Mouse (Mus musculus): ENCODE results near the gene Gm37240. TPM values are rescaled to one million over a fixed set of nuclear protein-coding genes. Genes with fewer than 3 reads are reported as not detected.

Gene Gm37240
- polyA plus RNA-seq, 1 experiment from 2014 or later: 10.8 TPM

DNA sequence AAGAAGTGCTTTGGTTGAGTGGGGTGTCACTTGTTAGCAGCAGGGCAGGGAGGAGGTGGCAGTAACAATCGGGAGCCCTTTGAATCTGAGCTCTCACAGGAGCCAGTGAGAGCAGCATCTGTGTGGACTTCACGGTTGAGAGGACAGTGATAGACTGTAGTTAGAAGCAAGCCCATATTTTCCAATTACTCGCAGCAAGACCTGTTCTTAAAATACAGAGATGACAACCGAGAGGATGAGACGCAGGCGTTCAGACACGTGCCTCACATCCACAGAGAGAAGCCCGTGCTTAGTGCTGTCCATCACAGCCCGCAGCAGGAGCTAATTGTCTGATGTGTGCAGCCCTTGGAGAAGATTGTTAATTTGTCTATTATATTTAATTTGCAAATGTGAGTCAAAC, 465.9 kb downstream of the Gm37240 start:
- ATAC-seq: no peak

DNA sequence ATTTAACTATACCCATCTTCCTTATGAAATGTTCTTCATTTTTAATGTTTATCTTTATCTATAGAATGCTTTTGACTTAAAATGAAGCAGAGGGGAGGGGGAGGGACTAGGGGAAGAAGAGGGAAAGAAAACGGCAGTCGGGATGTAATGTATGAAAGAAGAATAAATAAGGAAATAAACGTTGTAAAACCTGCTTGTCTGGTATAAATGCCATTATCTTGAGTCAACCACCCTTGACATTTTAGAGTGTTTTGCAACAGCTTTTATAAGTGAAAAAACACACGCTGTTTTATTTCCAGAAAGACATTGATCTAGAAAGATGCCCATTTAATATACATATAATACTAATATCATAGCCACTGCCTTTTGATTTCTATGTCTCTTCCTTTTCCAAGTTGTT, 469.7 kb downstream of the Gm37240 start:
- H3K27me3 ChIP-seq: peaks cover 69% of the 10 kb centered on the region
- no peak for TF ChIP-seq CTCF (IDR thresholded peaks at IDR 0.05)
- ChIA-PET POLR2A (no interaction called here), CTCF (no interaction called here)
- ATAC-seq: no peak
- in situ Hi-C loops (cut with MboI; ENCODE audit: low pct_unique_long_range_greater_than_20kb): no loop called here
- no peak for DNase-seq (ENCODE audit: low read depth, low spot score)

More for the DNA sequence above, 465.9 kb downstream of the Gm37240 start:
- POLR2A ChIA-PET: no interaction called here
- TF ChIP-seq CTCF (IDR thresholded peaks at IDR 0.05): no peak
- H3K27me3 ChIP-seq: peaks cover 70% of the 10 kb centered on the region
- CTCF ChIA-PET: interaction anchor here (1.3 to 1.4 kb wide), 2 partner anchors 21 to 494 kb away, joined by 3 read pairs; no protein-coding TSS in a partner anchor
- DNase-seq (ENCODE audit: low read depth, low spot score): no peak
- in situ Hi-C loops (cut with MboI; ENCODE audit: low pct_unique_long_range_greater_than_20kb): no loop called here

DNA sequence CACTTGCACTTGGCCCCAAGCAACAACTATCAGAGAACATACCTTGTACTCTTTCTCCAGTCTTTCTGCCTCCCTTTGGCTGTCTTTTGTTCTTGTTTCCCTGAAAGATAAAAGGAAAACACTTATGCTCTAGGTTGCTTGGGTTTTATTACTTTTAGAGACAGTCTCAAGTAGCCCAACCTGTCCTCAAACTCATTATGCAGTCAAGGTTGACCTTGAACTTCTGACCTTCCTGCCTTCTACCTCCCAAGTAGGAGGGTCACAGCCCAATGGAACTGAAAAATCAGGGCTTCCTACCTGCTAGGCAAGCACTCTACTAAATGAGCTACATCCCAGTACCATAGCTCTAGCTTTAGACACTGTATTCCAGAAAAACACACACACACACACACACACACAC, 488.5 kb downstream of the Gm37240 start:
- H3K27me3 ChIP-seq: peaks cover 5% of the 10 kb centered on the region
- ATAC-seq: no peak
- no peak for DNase-seq (ENCODE audit: low read depth, low spot score)
- TF ChIP-seq CTCF (IDR thresholded peaks at IDR 0.05): no peak
- POLR2A ChIA-PET: no interaction called here
- CTCF ChIA-PET: interaction anchor here (1.2 kb wide), 1 partner anchor 16 kb away, joined by 3 read pairs; no protein-coding TSS in a partner anchor
- in situ Hi-C loops (cut with MboI; ENCODE audit: low pct_unique_long_range_greater_than_20kb): no loop called here

DNA sequence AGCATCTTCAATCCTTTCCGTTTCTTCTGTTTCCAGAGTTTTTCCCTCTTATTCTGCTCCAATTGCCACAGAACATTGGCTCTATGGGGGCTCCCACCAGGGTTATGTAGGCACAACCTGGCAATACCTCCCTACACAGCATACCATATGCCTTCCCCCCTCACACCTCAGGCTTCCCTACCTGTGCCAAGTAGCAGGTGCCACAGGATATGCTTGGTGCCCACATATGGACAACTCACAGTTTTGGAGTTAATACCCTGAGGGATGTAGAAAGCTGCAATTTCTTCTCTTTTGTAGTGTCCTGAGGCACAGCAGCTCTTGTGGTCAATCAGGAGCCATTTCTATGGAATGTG, 488.9 kb downstream of the Gm37240 start:
- no peak for DNase-seq (ENCODE audit: low read depth, low spot score)
- peaks cover 5% of the 10 kb centered on the region for H3K27me3 ChIP-seq
- ChIA-PET POLR2A (no interaction called here), CTCF (interaction anchor here (1.2 kb wide), 1 partner anchor 15 kb away, joined by 3 read pairs; no protein-coding TSS in a partner anchor)
- in situ Hi-C loops (cut with MboI; ENCODE audit: low pct_unique_long_range_greater_than_20kb): no loop called here
- no peak for ATAC-seq
- no peak for TF ChIP-seq CTCF (IDR thresholded peaks at IDR 0.05)

DNA sequence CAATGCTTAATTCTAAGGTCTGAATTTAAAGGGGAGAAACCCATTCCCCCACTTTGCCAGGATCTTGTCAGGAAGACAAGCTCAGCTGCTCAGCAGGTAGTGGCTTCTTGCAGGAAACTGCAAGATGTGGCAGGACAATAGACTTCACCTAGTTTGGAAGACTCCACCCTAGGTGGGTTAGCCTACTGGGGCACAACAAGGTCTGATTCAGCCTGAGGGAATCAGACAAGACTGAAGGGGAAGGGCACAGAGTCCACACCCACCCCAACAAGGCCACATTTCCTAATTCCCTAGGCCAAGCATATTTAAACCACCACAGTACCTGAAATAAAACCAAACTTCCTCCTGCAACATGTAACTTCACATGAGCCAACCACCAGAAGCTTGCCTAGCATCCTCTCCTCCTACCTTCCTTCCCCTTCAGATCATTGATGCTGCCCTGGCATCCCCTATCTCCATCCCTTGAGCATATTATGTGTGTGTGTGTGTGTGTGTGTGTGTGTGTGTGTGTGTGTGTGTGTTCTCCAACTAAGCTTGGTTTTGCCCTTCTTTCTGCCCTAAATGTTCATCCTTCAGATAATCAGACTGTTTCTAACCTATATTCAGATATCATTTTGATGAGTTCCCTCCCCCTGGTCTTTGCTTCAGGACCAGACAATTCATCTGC, 489.4 kb downstream of the Gm37240 start:
- no peak for TF ChIP-seq CTCF (IDR thresholded peaks at IDR 0.05)
- POLR2A ChIA-PET: no interaction called here
- ATAC-seq (no peak), DNase-seq (ENCODE audit: low read depth, low spot score) (no peak)
- in situ Hi-C loops (cut with MboI; ENCODE audit: low pct_unique_long_range_greater_than_20kb): no loop called here
- CTCF ChIA-PET: no interaction called here
- peaks cover 5% of the 10 kb centered on the region for H3K27me3 ChIP-seq

DNA sequence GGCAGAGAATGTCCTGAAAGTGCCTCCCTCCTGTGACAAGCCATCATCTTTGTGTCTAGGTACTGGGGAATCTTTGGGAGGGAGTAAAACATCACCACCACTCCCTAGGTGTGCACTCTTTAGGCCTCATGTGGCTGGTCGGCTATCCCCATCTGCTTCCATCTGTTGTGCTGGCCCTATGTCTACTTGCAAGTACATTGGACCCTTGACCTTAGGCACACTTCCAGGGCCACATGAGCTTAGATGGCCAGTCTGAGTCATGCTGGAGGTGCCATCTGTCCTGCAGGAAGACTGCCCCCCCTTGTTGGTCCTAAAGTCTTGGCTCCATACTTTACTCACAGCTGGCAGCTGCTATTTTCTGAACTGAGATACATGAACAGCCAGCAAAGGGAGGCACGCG, 493.9 kb downstream of the Gm37240 start:
- ChIA-PET CTCF (no interaction called here), POLR2A (no interaction called here)
- in situ Hi-C loops (cut with MboI; ENCODE audit: low pct_unique_long_range_greater_than_20kb): no loop called here
- DNase-seq (ENCODE audit: low read depth, low spot score): no peak
- no peak for ATAC-seq
- TF ChIP-seq CTCF (IDR thresholded peaks at IDR 0.05): no peak
- peaks cover 10% of the 10 kb centered on the region for H3K27me3 ChIP-seq

DNA sequence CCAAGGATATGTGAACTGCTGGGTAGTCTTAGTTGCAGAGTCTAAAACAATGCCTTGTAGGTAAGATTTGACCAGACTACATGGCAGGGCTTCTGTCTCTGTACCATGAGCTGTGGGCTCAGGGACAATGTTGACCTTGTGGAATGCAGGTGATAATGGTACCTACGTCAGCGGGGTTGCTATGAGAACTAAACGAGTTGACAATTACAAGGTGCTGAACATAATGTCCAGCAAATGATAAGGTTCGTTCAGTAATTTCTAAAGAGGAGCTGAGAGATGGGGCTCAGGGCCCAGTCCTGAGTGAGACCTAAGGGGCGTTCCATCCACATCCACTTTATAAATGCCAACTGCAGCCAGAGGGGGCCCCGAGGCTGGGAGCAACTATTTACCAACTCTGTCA, 495.6 kb downstream of the Gm37240 start:
- DNase-seq (ENCODE audit: low read depth, low spot score): no peak
- ChIA-PET CTCF (interaction anchor here (1.5 kb wide), 1 partner anchor 19 kb away, joined by 3 read pairs; no protein-coding TSS in a partner anchor), POLR2A (no interaction called here)
- no peak for TF ChIP-seq CTCF (IDR thresholded peaks at IDR 0.05)
- in situ Hi-C loops (cut with MboI; ENCODE audit: low pct_unique_long_range_greater_than_20kb): no loop called here
- H3K27me3 ChIP-seq: peaks cover 10% of the 10 kb centered on the region
- ATAC-seq: no peak

DNA sequence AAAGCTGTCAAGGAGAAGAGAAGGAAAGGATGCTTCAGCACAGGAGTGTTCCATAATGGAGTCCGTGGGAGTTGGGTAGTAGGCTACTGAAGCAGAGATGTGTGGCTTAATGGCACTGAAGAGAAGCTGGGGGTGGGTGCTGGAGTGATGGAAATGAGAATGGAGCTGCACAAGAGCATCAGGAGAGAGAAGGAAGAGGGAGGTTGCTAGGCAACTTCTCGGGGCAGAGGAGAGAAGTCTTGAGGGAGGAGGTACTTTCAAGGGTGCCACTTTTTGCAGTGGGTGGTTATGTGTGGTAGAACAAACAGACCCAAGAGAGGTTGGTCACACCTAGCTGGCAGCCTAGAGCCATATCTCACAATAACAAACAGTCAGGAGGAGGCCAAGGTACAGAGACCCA, 496.2 kb downstream of the Gm37240 start:
- CTCF ChIA-PET: no interaction called here

DNA sequence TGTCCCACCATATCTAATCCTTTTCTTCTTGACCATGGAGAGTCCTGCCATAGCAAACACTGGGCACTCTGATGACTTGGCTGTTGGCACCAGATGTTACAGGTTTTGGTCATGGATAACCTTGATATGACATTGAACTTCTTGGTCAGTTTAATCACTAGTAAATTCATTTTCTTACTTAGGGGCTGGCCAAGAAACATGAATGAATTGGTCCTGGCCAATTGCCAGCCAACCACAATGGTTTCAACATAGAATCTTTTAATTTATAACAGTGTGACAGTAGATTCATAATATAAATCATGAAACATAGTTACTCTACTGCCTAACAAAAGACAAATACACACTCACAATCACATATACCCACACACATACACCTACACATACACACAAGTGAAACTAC, 501.9 kb downstream of the Gm37240 start:
- ChIA-PET POLR2A (no interaction called here), CTCF (interaction anchor here (1.4 kb wide), 1 partner anchor 10 kb away, joined by 4 read pairs; no protein-coding TSS in a partner anchor)
- peaks cover 15% of the 10 kb centered on the region for H3K27me3 ChIP-seq
- in situ Hi-C loops (cut with MboI; ENCODE audit: low pct_unique_long_range_greater_than_20kb): no loop called here
- TF ChIP-seq CTCF (IDR thresholded peaks at IDR 0.05): no peak
- DNase-seq (ENCODE audit: low read depth, low spot score): no peak
- ATAC-seq: no peak

More for the DNA sequence above, 496.2 kb downstream of the Gm37240 start:
- in situ Hi-C loops (cut with MboI; ENCODE audit: low pct_unique_long_range_greater_than_20kb): no loop called here
- no peak for DNase-seq (ENCODE audit: low read depth, low spot score)
- no peak for TF ChIP-seq CTCF (IDR thresholded peaks at IDR 0.05)
- peaks cover 14% of the 10 kb centered on the region for H3K27me3 ChIP-seq
- ATAC-seq: no peak
- POLR2A ChIA-PET: no interaction called here

DNA sequence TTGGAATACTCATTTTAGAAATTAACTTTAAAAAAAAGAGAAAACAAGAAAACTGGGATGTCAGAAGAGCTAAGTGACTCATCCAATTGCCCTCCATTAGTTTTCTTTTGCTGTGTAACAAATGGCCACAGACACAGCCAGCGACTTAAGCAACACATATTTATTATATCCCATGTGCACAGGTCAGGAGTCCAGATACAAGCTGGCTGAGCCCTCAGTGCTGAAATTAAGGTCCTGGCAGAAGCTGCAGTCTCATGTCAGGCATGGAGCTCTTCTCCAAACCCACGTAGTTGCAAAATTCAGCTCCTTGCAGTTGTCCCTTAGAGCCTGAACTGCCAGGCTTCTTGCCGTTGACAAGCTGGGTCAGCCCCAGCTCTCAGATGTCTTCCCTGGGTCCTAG, 504.0 kb downstream of the Gm37240 start:
- no peak for TF ChIP-seq CTCF (IDR thresholded peaks at IDR 0.05)
- POLR2A ChIA-PET: no interaction called here
- CTCF ChIA-PET: interaction anchor here (1.3 kb wide), 1 partner anchor 16 kb away, joined by 3 read pairs; no protein-coding TSS in a partner anchor
- in situ Hi-C loops (cut with MboI; ENCODE audit: low pct_unique_long_range_greater_than_20kb): no loop called here
- peaks cover 15% of the 10 kb centered on the region for H3K27me3 ChIP-seq
- DNase-seq (ENCODE audit: low read depth, low spot score): no peak
- no peak for ATAC-seq

DNA sequence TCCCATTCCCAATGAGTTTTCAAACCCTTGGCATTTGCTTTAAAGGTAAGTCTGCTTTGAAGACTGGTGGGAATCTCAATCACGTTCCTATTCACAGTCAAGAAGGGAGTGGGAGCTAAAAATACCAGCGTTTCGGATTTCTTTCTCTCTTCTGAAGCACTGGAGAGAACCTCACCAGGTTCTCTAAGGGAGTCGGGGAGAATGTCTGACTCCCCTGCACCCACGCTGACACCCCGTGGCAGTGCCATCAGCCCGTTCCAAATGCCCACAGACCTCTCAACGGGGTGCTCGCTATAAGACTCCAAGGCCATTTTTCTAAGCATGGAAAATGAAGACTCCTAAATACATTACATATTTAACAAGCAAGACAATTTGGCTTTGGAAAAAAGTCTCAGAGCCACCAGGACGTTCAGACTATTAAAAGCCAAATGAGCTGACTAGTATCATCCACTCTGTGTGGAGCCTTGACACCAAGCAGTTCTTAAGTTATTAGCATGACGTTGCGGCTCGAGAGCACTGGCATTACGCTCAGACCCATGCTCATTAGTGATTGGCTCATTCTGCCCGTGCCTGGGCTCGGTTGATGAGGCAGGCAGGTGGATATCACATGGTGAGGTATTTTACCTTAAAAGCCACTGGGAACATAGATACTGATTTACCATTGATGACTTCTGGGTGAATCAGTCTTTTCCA, 508.5 kb downstream of the Gm37240 start:
- no peak for TF ChIP-seq CTCF (IDR thresholded peaks at IDR 0.05)
- POLR2A ChIA-PET: no interaction called here
- DNase-seq (ENCODE audit: low read depth, low spot score): no peak
- peaks cover 11% of the 10 kb centered on the region for H3K27me3 ChIP-seq
- no peak for ATAC-seq
- CTCF ChIA-PET: no interaction called here
- in situ Hi-C loops (cut with MboI; ENCODE audit: low pct_unique_long_range_greater_than_20kb): no loop called here

Data from Patski (cell line).